Mouse (Mus musculus): ENCODE results near the gene Pym1.
"Not testable (repeated sequence)": the region's sequence is repeated elsewhere in the genome, so short reads cannot be mapped to it uniquely, and the experiment has no call there.

Gene Pym1

GRCm38 (mm10) chr10:128747646-128748251 lies at the start of gene Pym1:
TSS of gene Pym1 (plus strand) at chr10:128747889.
- peak; percentile 79 for DNase-seq

- DNase-seq: no peak
Measured at GRCm38 (mm10) chr10:128699006-128699405, 48.7 kb upstream of the Pym1 start.

- no peak for DNase-seq
Measured at GRCm38 (mm10) chr10:128699611-128700010, 48.1 kb upstream of the Pym1 start.

- no peak for DNase-seq
Measured at GRCm38 (mm10) chr10:128700712-128701111, 47.0 kb upstream of the Pym1 start.

- DNase-seq: no peak
Measured at GRCm38 (mm10) chr10:128702328-128703007, 45.2 kb upstream of the Pym1 start.

- no peak for DNase-seq
Measured at GRCm38 (mm10) chr10:128703895-128704294, 43.8 kb upstream of the Pym1 start, which contains the start of gene Pmel. TSS of gene Pmel (plus strand) at chr10:128704195.

GRCm38 (mm10) chr10:128704491-128705316 lies 43.0 kb upstream of the Pym1 start, which contains the start of gene Cdk2:
TSS of gene Cdk2 (minus strand) at chr10:128705031.
- DNase-seq: peak; percentile 93

- DNase-seq: peak; percentile 12
Measured at GRCm38 (mm10) chr10:128705317-128705693, 42.4 kb upstream of the Pym1 start.

- DNase-seq: not testable (repeated sequence)
Measured at GRCm38 (mm10) chr10:128711318-128711717, 36.4 kb upstream of the Pym1 start.

GRCm38 (mm10) chr10:128715559-128716537 lies 31.8 kb upstream of the Pym1 start:
- DNase-seq: peak; percentile 19

- DNase-seq: not testable (repeated sequence)
Measured at GRCm38 (mm10) chr10:128725466-128725865, 22.2 kb upstream of the Pym1 start.

- DNase-seq: no peak
Measured at GRCm38 (mm10) chr10:128728059-128728458, 19.6 kb upstream of the Pym1 start.

GRCm38 (mm10) chr10:128731002-128731433 lies 16.7 kb upstream of the Pym1 start:
- peak; percentile 87 for DNase-seq

- no peak for DNase-seq
Measured at GRCm38 (mm10) chr10:128731992-128732391, 15.7 kb upstream of the Pym1 start.

- no peak for DNase-seq
Measured at GRCm38 (mm10) chr10:128737435-128737834, 10.3 kb upstream of the Pym1 start.

GRCm38 (mm10) chr10:128740296-128740695 lies 7.4 kb upstream of the Pym1 start:
- DNase-seq: no peak

GRCm38 (mm10) chr10:128742616-128743015 lies 5.1 kb upstream of the Pym1 start:
- no peak for DNase-seq

- peak; percentile 14 for DNase-seq
Measured at GRCm38 (mm10) chr10:128743235-128743634, 4.5 kb upstream of the Pym1 start.

- DNase-seq: peak; percentile 76
Measured at GRCm38 (mm10) chr10:128743791-128744191, 3.9 kb upstream of the Pym1 start.

- DNase-seq: peak; percentile 8
Measured at GRCm38 (mm10) chr10:128744211-128744610, 3.5 kb upstream of the Pym1 start.

- DNase-seq: peak; percentile 26
Measured at GRCm38 (mm10) chr10:128744680-128745601, 2.7 kb upstream of the Pym1 start, which contains the start of gene Dgka. TSS of gene Dgka (minus strand) at chr10:128744855.

All from lung, postnatal 14 days (tissue).